Mouse (Mus musculus): ENCODE data around the gene Olfr1270.
"Not testable (repeated sequence)": the region's sequence is repeated elsewhere in the genome, so short reads cannot be mapped to it uniquely, and the experiment has no call there.

Gene Olfr1270

GRCm38 (mm10) chr2:90152991-90153390 is at the start of gene Olfr1270:
Gene Olfr1270 (minus strand): TSS chr2:90153091.
- DNase-seq (ENCODE audit: low spot score in 2 of 2), result no peak

DNA sequence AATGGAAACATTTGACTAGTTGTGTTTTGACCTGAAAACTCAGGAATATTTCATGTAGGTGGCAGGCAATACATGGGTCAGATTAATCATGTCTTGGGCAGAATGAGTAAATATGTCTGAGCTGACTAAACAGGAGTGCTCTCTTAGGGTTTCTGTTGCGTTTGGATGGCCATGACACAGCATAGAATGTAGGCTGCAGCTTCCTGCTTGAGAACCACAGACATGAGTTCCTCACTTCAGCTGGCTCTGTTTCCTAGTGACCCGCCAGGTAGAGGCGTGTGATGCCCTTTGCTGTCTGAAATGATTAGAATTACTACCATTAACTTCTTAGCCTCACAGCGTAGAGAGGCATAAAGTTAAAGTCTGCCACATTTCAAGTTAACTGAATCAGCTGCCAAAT is 46.7 kb upstream of the Olfr1270 start:
- not testable (repeated sequence) for DNase-seq (ENCODE audit: low spot score in 2 of 2)

GRCm38 (mm10) chr2:90195285-90195684 is 42.4 kb upstream of the Olfr1270 start:
- DNase-seq (ENCODE audit: low spot score in 2 of 2), result not testable (repeated sequence)

DNA sequence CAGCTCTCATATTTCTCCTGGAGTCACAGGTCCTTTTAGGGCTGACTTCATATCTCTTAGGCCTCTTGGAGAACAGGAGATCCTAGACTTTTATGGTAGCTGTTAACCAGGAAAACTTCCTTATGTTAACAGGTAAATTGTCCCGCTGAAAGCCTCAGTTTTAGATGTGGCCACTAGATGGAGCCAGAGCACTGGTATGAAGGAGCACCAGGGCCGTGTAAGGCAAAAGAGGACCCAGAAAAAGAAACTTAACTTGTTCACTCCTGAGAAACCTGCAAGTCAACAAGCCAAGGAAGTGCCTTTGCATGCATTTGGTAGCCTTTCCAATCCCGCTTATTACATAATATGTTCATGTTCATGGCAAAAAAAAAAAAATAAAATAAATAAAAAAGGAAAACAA is 41.9 kb upstream of the Olfr1270 start:
- DNase-seq (ENCODE audit: low spot score in 2 of 2), result not testable (repeated sequence)

DNA sequence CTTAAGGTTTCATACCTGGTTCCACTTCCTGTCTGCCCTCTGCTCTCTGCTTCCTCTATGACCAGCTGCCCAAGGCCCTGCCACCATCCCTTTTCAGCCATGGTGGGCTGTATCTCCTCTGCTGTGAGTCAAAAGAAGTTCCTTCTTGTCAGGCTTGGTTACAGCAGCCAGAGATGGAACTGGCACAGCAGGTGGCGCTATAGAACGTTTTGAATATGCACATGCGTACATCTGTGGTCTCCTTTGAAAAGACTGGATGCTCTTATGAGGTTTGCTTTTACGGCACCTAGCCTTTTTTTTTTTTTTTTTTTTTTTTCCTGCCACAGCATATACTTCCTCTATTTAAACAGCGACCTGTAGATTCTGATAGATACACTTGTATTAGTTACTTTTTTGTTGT is 34.2 kb upstream of the Olfr1270 start:
- not testable (repeated sequence) for DNase-seq (ENCODE audit: low spot score in 2 of 2)

GRCm38 (mm10) chr2:90186082-90186481 is 33.2 kb upstream of the Olfr1270 start:
- DNase-seq (ENCODE audit: low spot score in 2 of 2), result not testable (repeated sequence)

DNA sequence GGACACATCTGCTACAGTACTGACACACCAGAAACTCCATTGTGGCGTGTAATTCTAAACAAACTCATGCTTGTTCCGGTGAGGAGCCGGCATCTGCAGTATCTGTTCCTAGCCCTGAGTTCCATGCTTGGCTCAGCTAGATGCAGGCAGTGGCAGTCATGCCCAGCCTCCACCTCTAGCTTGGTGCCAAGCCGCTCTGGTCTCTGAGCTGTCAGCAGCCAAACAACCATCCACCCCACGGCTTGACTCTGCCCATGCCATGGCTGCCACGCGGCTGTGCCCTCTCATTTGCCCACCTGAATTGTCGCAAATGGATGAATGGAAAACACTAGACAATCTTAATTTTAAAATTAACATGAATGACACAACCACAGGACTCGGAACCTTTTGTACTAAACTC is 1.0 kb upstream of the Olfr1270 start:
- DNase-seq (ENCODE audit: low spot score in 2 of 2), result no peak

GRCm38 (mm10) chr2:90142196-90142595 is 10.7 kb downstream of the Olfr1270 start, which contains the start of gene Olfr32:
Gene Olfr32 (minus strand): TSS chr2:90142296.
- no peak for DNase-seq (ENCODE audit: low spot score in 2 of 2)

DNA sequence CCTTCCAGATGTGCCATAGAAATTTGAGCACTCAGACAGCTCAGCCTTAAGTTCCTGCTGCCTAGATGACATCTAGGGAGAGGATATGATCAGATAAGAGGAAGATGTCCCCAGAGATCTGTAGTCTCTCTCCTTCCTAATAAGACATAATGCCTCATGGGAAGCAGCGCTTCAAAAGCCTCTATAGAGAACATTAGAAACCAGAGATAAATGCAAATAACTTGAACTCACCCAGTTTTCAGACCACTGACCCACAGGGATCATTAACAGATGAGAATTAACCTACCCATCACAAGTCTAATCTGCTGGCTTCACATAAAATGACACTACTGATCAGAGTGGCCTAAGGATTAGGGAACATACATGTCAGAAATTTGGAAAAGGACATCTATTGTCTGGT is 31.6 kb downstream of the Olfr1270 start, which contains the start of gene Olfr1269:
Gene Olfr1269 (minus strand): TSS at position 101 of the 400 bp plus-strand sequence.
- DNase-seq (ENCODE audit: low spot score in 2 of 2), result no peak

All from thymus, postnatal 10 days (tissue).